Mouse (Mus musculus) intestine, postnatal 0 days (tissue): ENCODE measurements around the gene Fos. TPM values are rescaled to one million over a fixed set of nuclear protein-coding genes. Genes with fewer than 3 reads are reported as not detected.

Experiments used
- ATAC-seq: fragments of 200-750 bp; cut with Nextera tagmentation; 2 replicates; pipeline ENCODE4 v1.8.0; 2017; ENCODE audit warnings: mild to moderate bottlenecking, moderate TSS enrichment, moderate library complexity
- H3K27ac ChIP-seq: fragments of 300-500 bp; sonication (generic); 2 replicates; pipeline ENCODE4 v1.5.1; 2014; ENCODE audit warnings: mild to moderate bottlenecking, low read depth, low read length, moderate library complexity
- H3K27me3 ChIP-seq: fragments of 300-500 bp; sonication (generic); replicated peaks from 2 replicates; pipeline ENCODE4 v1.6.1; 2014; ENCODE audit warnings: low read length, mixed read lengths; ENCODE audit not compliant: control insufficient read depth, insufficient read depth
- H3K36me3 ChIP-seq: fragments of 300-500 bp; sonication (generic); 2 replicates; pipeline ENCODE4 v1.6.1; 2014; ENCODE audit warnings: mild to moderate bottlenecking, moderate library complexity; ENCODE audit not compliant: control insufficient read depth, insufficient read depth
- H3K4me1 ChIP-seq: fragments of 300-500 bp; sonication (generic); replicated peaks from 2 replicates; pipeline ENCODE4 v1.6.1; 2014; ENCODE audit warnings: antibody characterized with exemption, low read length, mixed read lengths; ENCODE audit not compliant: control insufficient read depth, insufficient read depth
- H3K4me2 ChIP-seq: fragments of 300-500 bp; sonication (generic); replicated peaks from 2 replicates; pipeline ENCODE4 v1.6.1; 2014; ENCODE audit warnings: low read depth, mild to moderate bottlenecking, moderate library complexity
- H3K4me3 ChIP-seq: fragments of 300-500 bp; sonication (generic); 2 replicates; pipeline ENCODE4 v1.5.1; 2014; ENCODE audit warnings: low read depth, low read length
- H3K9ac ChIP-seq: fragments of 300-500 bp; sonication (generic); 2 replicates; pipeline ENCODE4 v1.6.1; 2014; ENCODE audit warnings: mild to moderate bottlenecking, low read depth, low read length
- H3K9me3 ChIP-seq: fragments of 300-500 bp; sonication (generic); 2 replicates; pipeline ENCODE4 v1.6.1; 2016; ENCODE audit warnings: mixed run types; ENCODE audit not compliant: control insufficient read depth
- CTCF ChIP-seq: sonication (generic); IDR thresholded peaks from 2 replicates; pipeline ENCODE4 v1.5.1; 2016; ENCODE audit warnings: low read depth, mild to moderate bottlenecking, control low read depth, antibody characterized with exemption, moderate library complexity
- WGBS: fragments of 180-500 bp; shearing (Covaris S2); extraction: QIAGEN DNeasy Blood & Tissue Kit; methylation state at CpG from one replicate; pipeline ENCODE4 v1.1.7; 2014; 5-methylcytosine and 5-hydroxymethylcytosine counted together
- polyA plus RNA-seq: library from polyadenylated mRNA; unstranded; fragments of >200 nt; fragmentation: Nextera tagmentation; extraction: Ambion mirVana; gene quantifications from 2 replicates; pipeline ENCODE4 v1.2.1, GENCODE M21; 2015

The Fos gene
- polyA plus RNA-seq: 22.4 and 27.1 TPM in 2 replicates

GRCm38 (mm10) chr12:85473481-85474297, at the start of gene Fos:
Gene Fos, plus strand, starts transcription at chr12:85473890.
- Histone ChIP-seq H3K9me3 (no peaks in the 10 kb centered on the region), H3K9ac (peak within 1 kb of the TSS; percentile 84), H3K4me2 (peak within 1 kb of the TSS; percentile 90), H3K4me3 (peak within 1 kb of the TSS; percentile 80), H3K36me3 (peaks cover 8% of the 10 kb centered on the region; the same call in 1 of the 2 replicates), H3K27ac (peak within 1 kb of the TSS; percentile 91), H3K27me3 (no peaks in the 10 kb centered on the region), H3K4me1 (peaks cover 12% of the 10 kb centered on the region; the same call in 1 of the 2 replicates)
- TF ChIP-seq CTCF: peak; percentile 25
- ATAC-seq: peak; percentile 86
- under 1% methylated on average over 56 of the region's 56 CpGs for WGBS

DNA sequence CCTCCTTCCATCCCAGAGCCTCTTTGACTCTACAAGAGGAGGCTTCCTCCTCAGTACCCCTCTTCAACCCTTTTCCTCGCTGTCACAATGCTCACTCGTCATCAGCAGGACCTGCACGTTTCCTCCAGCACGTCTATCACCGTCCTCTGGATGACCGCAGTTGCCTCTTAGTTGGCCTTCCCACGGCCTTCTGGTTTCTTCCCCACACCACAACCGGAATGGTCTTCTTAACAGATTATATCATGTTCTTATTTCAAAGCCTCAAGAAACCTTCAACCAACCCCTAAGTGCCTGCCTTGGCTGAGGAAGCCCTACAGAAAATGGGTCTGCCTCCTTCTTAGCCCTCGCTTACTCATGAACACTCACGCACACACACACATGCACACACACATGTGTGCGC, 48.0 kb upstream of the Fos start:
- Histone ChIP-seq H3K27ac (no peak overlapping the region), H3K36me3 (no peaks in the 10 kb centered on the region), H3K9ac (no peak overlapping the region), H3K4me1 (peaks cover 6% of the 10 kb centered on the region), H3K4me2 (no peak overlapping the region), H3K27me3 (no peaks in the 10 kb centered on the region), H3K4me3 (no peak overlapping the region), H3K9me3 (no peaks in the 10 kb centered on the region)
- TF ChIP-seq CTCF: no peak
- ATAC-seq: no peak
- 86% methylated on average over 11 of the region's 11 CpGs for WGBS

GRCm38 (mm10) chr12:85426126-85426525, 47.6 kb upstream of the Fos start:
- ATAC-seq: no peak
- Histone ChIP-seq H3K4me1 (peaks cover 6% of the 10 kb centered on the region), H3K27me3 (no peaks in the 10 kb centered on the region), H3K4me3 (no peak overlapping the region), H3K4me2 (no peak overlapping the region), H3K9me3 (no peaks in the 10 kb centered on the region), H3K27ac (no peak overlapping the region), H3K9ac (no peak overlapping the region), H3K36me3 (no peaks in the 10 kb centered on the region)
- 40% methylated on average over 10 of the region's 10 CpGs for WGBS
- no peak for TF ChIP-seq CTCF

GRCm38 (mm10) chr12:85427802-85428201, 45.9 kb upstream of the Fos start:
- peak; percentile 32 for ATAC-seq
- Histone ChIP-seq H3K27me3 (no peaks in the 10 kb centered on the region), H3K27ac (peak overlapping the region; percentile 64; the same call in 1 of the 2 replicates), H3K4me2 (no peak overlapping the region), H3K4me1 (peaks cover 6% of the 10 kb centered on the region), H3K36me3 (no peaks in the 10 kb centered on the region), H3K9ac (no peak overlapping the region), H3K9me3 (no peaks in the 10 kb centered on the region), H3K4me3 (no peak overlapping the region)
- 42% methylated on average over 7 of the region's 7 CpGs for WGBS
- TF ChIP-seq CTCF: no peak

- Histone ChIP-seq H3K4me3 (no peak overlapping the region), H3K9ac (no peak overlapping the region), H3K4me1 (peaks cover 6% of the 10 kb centered on the region), H3K4me2 (no peak overlapping the region), H3K27ac (peak overlapping the region; percentile 75), H3K36me3 (no peaks in the 10 kb centered on the region), H3K9me3 (no peaks in the 10 kb centered on the region), H3K27me3 (no peaks in the 10 kb centered on the region)
- no peak for TF ChIP-seq CTCF
- peak; percentile 84 for ATAC-seq
- WGBS: 42% methylated on average over 4 of the region's 4 CpGs
These were observed 43.7 kb upstream of the Fos start for GRCm38 (mm10) chr12:85429999-85430398.

DNA sequence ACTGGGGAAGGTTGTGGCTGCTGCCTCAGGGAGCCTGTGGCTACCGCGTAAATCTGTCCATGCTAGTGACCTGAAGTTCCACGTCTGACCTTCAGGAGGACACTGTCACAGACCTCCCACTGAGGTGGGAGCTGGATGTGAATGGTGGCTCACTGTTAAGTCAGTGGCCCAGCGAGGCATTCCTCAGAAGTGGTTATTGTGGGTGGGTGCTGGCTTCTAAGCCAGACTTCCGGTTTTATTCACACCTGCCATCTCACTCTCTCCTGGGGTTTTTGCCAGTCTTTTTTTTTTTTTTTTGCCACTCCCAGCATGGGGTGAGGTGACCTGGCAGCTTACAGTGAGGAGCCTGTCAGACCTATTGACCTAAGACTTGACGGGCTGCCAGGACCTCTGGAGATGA, 43.3 kb upstream of the Fos start:
- peak; percentile 52 for ATAC-seq
- no peaks in the 10 kb centered on the region for H3K27me3 ChIP-seq

More for the DNA sequence above, 43.3 kb upstream of the Fos start:
- Histone ChIP-seq H3K9ac (no peak overlapping the region), H3K4me3 (no peak overlapping the region), H3K4me2 (no peak overlapping the region), H3K27ac (peak overlapping the region; percentile 75), H3K36me3 (no peaks in the 10 kb centered on the region), H3K4me1 (peaks cover 6% of the 10 kb centered on the region), H3K9me3 (no peaks in the 10 kb centered on the region)
- TF ChIP-seq CTCF: peak; percentile 29; the same call in 1 of the 2 replicates
- WGBS: 31% methylated on average over 6 of the region's 6 CpGs
